Mouse (Mus musculus) liver, embryonic 14.5 days (tissue): ENCODE data around the gene Dab2ip.

Source experiments
- CTCF ChIP-seq: IDR thresholded peaks from 2 replicates; pipeline ENCODE4 v1.5.1; 2016; ENCODE audit warnings: antibody characterized with exemption, low read depth, control low read depth
- EP300 ChIP-seq: IDR thresholded peaks from 2 replicates; pipeline ENCODE4 v1.6.1; 2016; ENCODE audit warnings: antibody characterized with exemption, low read depth

DNA sequence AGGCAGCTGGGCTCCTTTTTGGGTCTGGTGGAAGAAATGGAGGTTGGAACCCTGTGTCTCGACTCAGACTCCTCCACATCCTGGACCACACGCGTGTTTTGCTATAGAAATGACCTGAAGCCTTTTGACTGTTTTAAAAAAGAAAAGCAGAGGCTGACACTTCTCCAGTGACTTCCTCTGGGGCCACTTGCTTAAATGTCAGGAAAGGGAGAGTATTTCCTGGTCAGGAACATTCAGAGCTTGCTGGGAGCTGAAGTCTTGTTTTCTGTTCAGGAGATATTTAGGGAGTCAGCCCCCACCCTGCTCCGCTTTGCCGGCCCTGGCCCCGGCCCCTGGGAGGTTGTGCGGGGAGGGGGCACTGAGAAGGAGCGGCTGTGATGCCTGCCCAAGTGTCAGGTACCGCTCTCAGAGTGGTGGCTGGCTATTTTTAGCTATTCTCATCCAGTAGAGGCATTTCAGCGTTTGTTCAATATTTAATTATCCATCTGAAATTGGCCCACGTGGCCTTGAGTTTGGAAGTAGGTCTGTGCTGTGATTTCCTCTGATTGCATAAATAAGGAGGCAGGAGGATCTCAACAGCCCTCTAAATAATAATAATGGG lies 69.3 kb downstream of the Dab2ip start:
- TF ChIP-seq EP300 (no peak), CTCF (no peak)
